Mouse (Mus musculus): ENCODE data around the gene Cmtm6.
A peak's percentile ranks its signal among the peaks of the same experiment; 100 is the strongest.
"Not testable (repeated sequence)": the region's sequence is repeated elsewhere in the genome, so short reads cannot be mapped to it uniquely, and the experiment has no call there.

The Cmtm6 gene

GRCm38 (mm10) chr9:114731011-114731755, at the start of gene Cmtm6:
Gene Cmtm6 (plus strand): TSS chr9:114731116.
- peak; percentile 93 for DNase-seq

- peak; percentile 39 for DNase-seq
Measured at GRCm38 (mm10) chr9:114682193-114682592, 48.7 kb upstream of the Cmtm6 start.

GRCm38 (mm10) chr9:114686245-114686644, 44.7 kb upstream of the Cmtm6 start:
- DNase-seq: peak; percentile 22

- no peak for DNase-seq
Measured at GRCm38 (mm10) chr9:114687639-114688038, 43.3 kb upstream of the Cmtm6 start.

GRCm38 (mm10) chr9:114688252-114688952, 42.5 kb upstream of the Cmtm6 start, which contains the start of gene Dync1li1:
Gene Dync1li1 (plus strand): TSS chr9:114688790.
- peak; percentile 99 for DNase-seq

- no peak for DNase-seq
Measured at GRCm38 (mm10) chr9:114688953-114689407, 41.9 kb upstream of the Cmtm6 start.

- DNase-seq: peak; percentile 35
Measured at GRCm38 (mm10) chr9:114690119-114690601, 40.8 kb upstream of the Cmtm6 start.

- DNase-seq: peak; percentile 28
Measured at GRCm38 (mm10) chr9:114691112-114691511, 39.8 kb upstream of the Cmtm6 start.

GRCm38 (mm10) chr9:114695662-114696061, 35.3 kb upstream of the Cmtm6 start:
- DNase-seq: not testable (repeated sequence)

- DNase-seq: no peak
Measured at GRCm38 (mm10) chr9:114697072-114697471, 33.8 kb upstream of the Cmtm6 start.

GRCm38 (mm10) chr9:114697926-114698325, 33.0 kb upstream of the Cmtm6 start:
- DNase-seq: no peak

GRCm38 (mm10) chr9:114699262-114699661, 31.7 kb upstream of the Cmtm6 start:
- DNase-seq: peak; percentile 25

GRCm38 (mm10) chr9:114699882-114700665, 30.8 kb upstream of the Cmtm6 start:
- DNase-seq: no peak

- no peak for DNase-seq
Measured at GRCm38 (mm10) chr9:114701031-114701430, 29.9 kb upstream of the Cmtm6 start.

- DNase-seq: no peak
Measured at GRCm38 (mm10) chr9:114701921-114702320, 29.0 kb upstream of the Cmtm6 start.

- DNase-seq: no peak
Measured at GRCm38 (mm10) chr9:114707805-114708204, 23.1 kb upstream of the Cmtm6 start.

- DNase-seq: no peak
Measured at GRCm38 (mm10) chr9:114710345-114710744, 20.6 kb upstream of the Cmtm6 start.

- no peak for DNase-seq
Measured at GRCm38 (mm10) chr9:114713481-114713880, 17.4 kb upstream of the Cmtm6 start.

- no peak for DNase-seq
Measured at GRCm38 (mm10) chr9:114716677-114717331, 14.1 kb upstream of the Cmtm6 start.

- DNase-seq: peak; percentile 62
Measured at GRCm38 (mm10) chr9:114727315-114727714, 3.6 kb upstream of the Cmtm6 start.

- not testable (repeated sequence) for DNase-seq
Measured at GRCm38 (mm10) chr9:114728432-114728831, 2.5 kb upstream of the Cmtm6 start.
